Mouse (Mus musculus) E14TG2a.4 (cell line): Measurements from ENCODE around the gene H1fx.
"Not testable (repeated sequence)": the region's sequence is repeated elsewhere in the genome, so short reads cannot be mapped to it uniquely, and the experiment has no call there.

ENCODE experiments used
- H3K27me3 ChIP-seq: 2 replicates; pipeline ENCODE4 v1.6.1; 2014; ENCODE audit warnings: low read length, control low read depth; ENCODE audit not compliant: insufficient read depth
- H3K36me3 ChIP-seq: 2 replicates; pipeline ENCODE4 v1.6.1; 2014; ENCODE audit warnings: low read length, control low read depth; ENCODE audit not compliant: insufficient read depth
- H3K4me1 ChIP-seq: replicated peaks from 2 replicates; pipeline ENCODE4 v1.6.1; 2014; ENCODE audit warnings: low read depth, low read length, control low read depth
- H3K4me3 ChIP-seq: replicated peaks from 2 replicates; pipeline ENCODE4 v1.5.1; 2014; ENCODE audit warnings: mild to moderate bottlenecking, low read length
- H3K9me3 ChIP-seq: 2 replicates; pipeline ENCODE4 v1.6.1; 2014; ENCODE audit warnings: low read length, control low read depth
- CTCF ChIP-seq: conservative IDR thresholded peaks from 2 replicates; pipeline ENCODE4 v1.5.1; 2014; ENCODE audit warnings: low read length
- NANOG ChIP-seq: IDR thresholded peaks from 2 replicates; pipeline ENCODE4 v1.6.1; 2014; ENCODE audit warnings: borderline replicate concordance, low read length, mixed read lengths
- POU5F1 ChIP-seq: IDR thresholded peaks from 2 replicates; pipeline ENCODE4 v1.6.1; 2014; ENCODE audit warnings: low read length, borderline replicate concordance

The H1fx gene

GRCm38 (mm10) chr6:87992733-87993132 is 11.3 kb upstream of the H1fx start:
- TF ChIP-seq CTCF = no peak
- TF ChIP-seq POU5F1 = no peak
- TF ChIP-seq NANOG = no peak
- Histone ChIP-seq H3K9me3 (no peaks in the 10 kb centered on the region), H3K4me3 (no peak overlapping the region), H3K4me1 (peaks cover 79% of the 10 kb centered on the region), H3K27me3 (no peaks in the 10 kb centered on the region), H3K36me3 (peaks cover 38% of the 10 kb centered on the region)

GRCm38 (mm10) chr6:87991886-87992285 is 10.4 kb upstream of the H1fx start:
- Histone ChIP-seq H3K36me3 (peaks cover 46% of the 10 kb centered on the region), H3K27me3 (no peaks in the 10 kb centered on the region), H3K4me1 (peaks cover 74% of the 10 kb centered on the region), H3K4me3 (no peak overlapping the region), H3K9me3 (no peaks in the 10 kb centered on the region)
- TF ChIP-seq CTCF (no peak), POU5F1 (no peak)

- H3K27me3 ChIP-seq = no peaks in the 10 kb centered on the region
- peaks cover 46% of the 10 kb centered on the region for H3K36me3 ChIP-seq
- H3K4me3 ChIP-seq = no peak overlapping the region
- H3K4me1 ChIP-seq = peaks cover 67% of the 10 kb centered on the region
- no peak for TF ChIP-seq POU5F1
- TF ChIP-seq CTCF = no peak
- TF ChIP-seq NANOG = no peak
- no peaks in the 10 kb centered on the region for H3K9me3 ChIP-seq
These were observed 9.8 kb upstream of the H1fx start for GRCm38 (mm10) chr6:87991216-87991615.

- Histone ChIP-seq H3K27me3 (peaks cover 8% of the 10 kb centered on the region), H3K4me1 (peaks cover 20% of the 10 kb centered on the region), H3K4me3 (peak overlapping the region; percentile 94), H3K36me3 (peaks cover 42% of the 10 kb centered on the region), H3K9me3 (no peaks in the 10 kb centered on the region)
- TF ChIP-seq NANOG (no peak), CTCF (no peak), POU5F1 (no peak)
These were observed 1.1 kb upstream of the H1fx start for GRCm38 (mm10) chr6:87982506-87982905.

GRCm38 (mm10) chr6:87981030-87981485 is 379 bp downstream of the H1fx start:
- H3K4me3 ChIP-seq = peak overlapping the region; percentile 94
- H3K4me1 ChIP-seq = peaks cover 20% of the 10 kb centered on the region
- H3K27me3 ChIP-seq = peaks cover 8% of the 10 kb centered on the region
- H3K9me3 ChIP-seq = no peaks in the 10 kb centered on the region
- H3K36me3 ChIP-seq = peaks cover 27% of the 10 kb centered on the region
- TF ChIP-seq POU5F1 (no peak), NANOG (no peak), CTCF (no peak)

- TF ChIP-seq POU5F1 (no peak), CTCF (no peak), NANOG (no peak)
- Histone ChIP-seq H3K36me3 (peaks cover 26% of the 10 kb centered on the region), H3K9me3 (no peaks in the 10 kb centered on the region), H3K4me3 (peak overlapping the region; percentile 94), H3K4me1 (peaks cover 20% of the 10 kb centered on the region), H3K27me3 (peaks cover 8% of the 10 kb centered on the region)
These were observed 935 bp downstream of the H1fx start for GRCm38 (mm10) chr6:87980374-87981029.

GRCm38 (mm10) chr6:87979728-87980127 is 1.7 kb downstream of the H1fx start:
- peaks cover 20% of the 10 kb centered on the region for H3K4me1 ChIP-seq
- H3K27me3 ChIP-seq = peaks cover 8% of the 10 kb centered on the region
- H3K4me3 ChIP-seq = peak overlapping the region; percentile 94

GRCm38 (mm10) chr6:87970041-87970440 is 11.4 kb downstream of the H1fx start:
- Histone ChIP-seq H3K27me3 (no peaks in the 10 kb centered on the region), H3K36me3 (no peaks in the 10 kb centered on the region), H3K4me3 (no peak overlapping the region), H3K9me3 (no peaks in the 10 kb centered on the region), H3K4me1 (no peaks in the 10 kb centered on the region)
- TF ChIP-seq NANOG = no peak
- no peak for TF ChIP-seq CTCF
- TF ChIP-seq POU5F1 = no peak

More at GRCm38 (mm10) chr6:87979728-87980127, 1.7 kb downstream of the H1fx start:
- H3K9me3 ChIP-seq = no peaks in the 10 kb centered on the region
- peaks cover 20% of the 10 kb centered on the region for H3K36me3 ChIP-seq
- TF ChIP-seq POU5F1 (no peak), NANOG (no peak), CTCF (no peak)

- H3K27me3 ChIP-seq, H3K4me1 ChIP-seq, H3K36me3 ChIP-seq, H3K4me3 ChIP-seq: not testable (repeated sequence)
- peaks cover 55% of the 10 kb centered on the region for H3K9me3 ChIP-seq
These were observed 19.0 kb downstream of the H1fx start for GRCm38 (mm10) chr6:87962457-87962856.
